Mouse (Mus musculus): ENCODE results near the gene Amh.
"Not testable (repeated sequence)": the region's sequence is repeated elsewhere in the genome, so short reads cannot be mapped to it uniquely, and the experiment has no call there.

The Amh gene

GRCm38 (mm10) chr10:80808099-80808984 is 3.3 kb downstream of the Amh start:
- no peak for DNase-seq (ENCODE audit: low spot score in 2 of 2)

- DNase-seq (ENCODE audit: low spot score in 2 of 2): peak in 1 of 2 experiments; percentile 59
Observed at GRCm38 (mm10) chr10:80808985-80809632, 4.1 kb downstream of the Amh start.

- DNase-seq (ENCODE audit: low spot score in 2 of 2): no peak
Observed at GRCm38 (mm10) chr10:80810084-80810483, 5.0 kb downstream of the Amh start.

- no peak for DNase-seq (ENCODE audit: low spot score in 2 of 2)
Observed at GRCm38 (mm10) chr10:80812391-80813041, 7.5 kb downstream of the Amh start.

GRCm38 (mm10) chr10:80813366-80813765 is 8.3 kb downstream of the Amh start, which contains the start of gene Jsrp1:
Jsrp1 (minus strand) TSS chr10:80813498.
- DNase-seq (ENCODE audit: low spot score in 2 of 2): no peak

GRCm38 (mm10) chr10:80814800-80815199 is 9.8 kb downstream of the Amh start:
- DNase-seq (ENCODE audit: low spot score in 2 of 2): no peak

GRCm38 (mm10) chr10:80816303-80816702 is 11.3 kb downstream of the Amh start:
- DNase-seq (ENCODE audit: low spot score in 2 of 2): not testable (repeated sequence)

GRCm38 (mm10) chr10:80817164-80817563 is 12.1 kb downstream of the Amh start:
- DNase-seq (ENCODE audit: low spot score in 2 of 2): no peak

- not testable (repeated sequence) for DNase-seq (ENCODE audit: low spot score in 2 of 2)
Observed at GRCm38 (mm10) chr10:80817955-80818354, 12.9 kb downstream of the Amh start.

- no peak for DNase-seq (ENCODE audit: low spot score in 2 of 2)
Observed at GRCm38 (mm10) chr10:80818599-80819281, 13.7 kb downstream of the Amh start.

GRCm38 (mm10) chr10:80819406-80819805 is 14.4 kb downstream of the Amh start:
- DNase-seq (ENCODE audit: low spot score in 2 of 2): no peak

GRCm38 (mm10) chr10:80821991-80822390 is 16.9 kb downstream of the Amh start:
- no peak for DNase-seq (ENCODE audit: low spot score in 2 of 2)

GRCm38 (mm10) chr10:80822528-80822927 is 17.5 kb downstream of the Amh start:
- DNase-seq (ENCODE audit: low spot score in 2 of 2): no peak

GRCm38 (mm10) chr10:80823316-80823715 is 18.3 kb downstream of the Amh start:
- DNase-seq (ENCODE audit: low spot score in 2 of 2): no peak

- DNase-seq (ENCODE audit: low spot score in 2 of 2): no peak
Observed at GRCm38 (mm10) chr10:80823847-80824643, 19.0 kb downstream of the Amh start.

GRCm38 (mm10) chr10:80824827-80825226 is 19.8 kb downstream of the Amh start:
- no peak for DNase-seq (ENCODE audit: low spot score in 2 of 2)

GRCm38 (mm10) chr10:80826151-80827062 is 21.4 kb downstream of the Amh start, which contains the start of gene Oaz1:
Oaz1 (plus strand) TSS chr10:80826656.
- DNase-seq (ENCODE audit: low spot score in 2 of 2): peak; percentile 100

GRCm38 (mm10) chr10:80827063-80827869 is 22.2 kb downstream of the Amh start:
- DNase-seq (ENCODE audit: low spot score in 2 of 2): no peak

- DNase-seq (ENCODE audit: low spot score in 2 of 2): no peak
Observed at GRCm38 (mm10) chr10:80827870-80828420, 22.9 kb downstream of the Amh start.

Measured in left cerebral cortex, adult 9 months (tissue).